Mouse (Mus musculus): Measurements from ENCODE around the gene Hdac11. TPM values are rescaled to one million over a fixed set of nuclear protein-coding genes. Genes with fewer than 3 reads are reported as not detected.
A peak's percentile ranks its signal among the peaks of the same experiment; 100 is the strongest.

Gene Hdac11
- total RNA-seq, 2 experiments from 2014 or later: 9.4 to 12.6 TPM

DNA sequence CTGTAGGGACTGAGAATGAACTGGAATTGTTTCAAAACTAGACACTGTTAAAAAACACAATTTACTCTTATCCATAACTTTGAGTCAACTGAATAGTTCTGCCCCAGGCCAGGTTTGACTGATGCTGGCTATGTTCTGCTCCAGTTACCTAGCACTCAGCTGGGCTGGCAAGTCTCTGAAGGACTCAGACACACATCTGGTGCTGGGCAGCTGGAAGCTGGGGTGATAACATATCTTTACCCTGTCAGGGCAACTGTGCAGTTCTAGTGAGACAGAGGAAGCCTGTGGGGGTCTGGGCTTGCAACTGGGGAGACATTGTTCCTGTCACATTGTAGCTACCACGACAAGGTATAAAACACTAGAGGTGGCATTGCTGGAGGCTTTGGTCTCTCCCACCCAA lies 25.6 kb upstream of the Hdac11 start:
- no peak for DNase-seq
- intact Hi-C loops (cut with DNase I): no loop called here

DNA sequence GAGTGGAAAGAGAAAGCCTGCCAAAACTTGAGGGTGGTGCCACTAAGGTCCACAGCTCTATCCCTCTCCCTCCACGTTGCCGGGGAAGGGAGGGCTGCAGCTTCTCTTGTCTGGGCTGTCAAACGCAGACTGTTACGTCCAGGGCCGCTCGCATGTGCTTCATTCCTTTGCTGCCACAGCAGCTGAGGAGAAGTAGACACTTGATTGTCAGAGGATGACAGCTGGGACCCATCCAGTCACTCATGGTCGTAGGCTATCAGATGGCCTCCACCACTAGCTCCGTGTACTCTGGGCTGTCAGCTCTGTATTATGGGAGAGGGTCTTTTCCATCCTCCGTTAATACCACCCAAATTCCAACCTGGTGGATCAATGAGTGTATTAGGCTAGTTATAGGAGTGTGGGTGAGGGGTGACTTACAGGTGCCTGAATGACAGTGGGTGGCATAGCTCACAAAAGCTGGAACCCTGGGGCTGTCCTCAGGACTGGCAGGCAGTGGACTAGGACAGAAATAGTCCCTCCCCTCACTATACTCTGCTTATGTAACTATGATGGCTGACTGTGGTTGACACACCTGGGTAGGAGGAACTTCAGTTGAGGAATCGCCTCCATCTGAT lies 19.0 kb upstream of the Hdac11 start:
- DNase-seq: no peak
- intact Hi-C loops (cut with DNase I): no loop called here

DNA sequence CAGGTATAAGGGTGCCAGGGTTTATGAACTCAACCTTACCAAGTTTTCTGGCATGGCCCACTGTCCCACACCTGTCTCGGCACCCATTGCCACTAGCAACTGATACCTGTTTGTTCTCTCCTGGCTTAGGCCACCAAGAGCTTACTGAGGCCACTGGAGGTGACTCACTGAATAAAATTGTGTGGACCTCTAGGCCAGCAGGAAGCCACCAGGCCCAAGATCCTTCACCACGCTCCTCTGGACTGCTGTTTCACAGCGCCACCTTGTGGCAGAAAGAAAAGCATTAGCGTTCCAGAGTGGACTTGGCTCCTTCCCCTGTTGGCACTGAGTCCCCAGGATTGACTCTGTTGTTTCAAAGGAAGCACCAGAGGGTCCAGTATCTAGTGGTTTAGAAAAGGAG lies 16.6 kb upstream of the Hdac11 start:
- DNase-seq: peak; percentile 84 to 91
- intact Hi-C loops (cut with DNase I): loop anchor here (1.0 kb wide), 3 partner anchors 81 to 403 kb away; no protein-coding TSS in a partner anchor

DNA sequence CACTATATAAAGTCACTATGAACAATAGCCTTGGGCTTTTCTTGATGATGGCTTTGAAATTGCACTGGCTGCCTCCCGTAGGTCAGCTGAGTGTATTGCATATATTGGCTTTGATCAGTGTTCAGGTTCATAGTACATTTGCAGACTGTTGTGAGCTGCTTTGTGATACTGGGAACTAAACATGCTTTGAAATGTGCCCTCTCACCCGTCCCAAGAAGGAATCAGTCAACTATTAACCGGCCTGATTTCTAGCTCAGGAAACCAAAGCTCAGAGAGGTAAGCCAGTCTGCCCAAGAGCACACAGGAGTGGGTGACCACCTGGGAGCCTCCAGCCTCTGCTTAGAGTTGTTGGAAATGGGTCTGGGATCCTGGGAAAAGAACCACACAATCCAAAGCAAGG lies 11.4 kb upstream of the Hdac11 start:
- DNase-seq: no peak
- intact Hi-C loops (cut with DNase I): no loop called here

DNA sequence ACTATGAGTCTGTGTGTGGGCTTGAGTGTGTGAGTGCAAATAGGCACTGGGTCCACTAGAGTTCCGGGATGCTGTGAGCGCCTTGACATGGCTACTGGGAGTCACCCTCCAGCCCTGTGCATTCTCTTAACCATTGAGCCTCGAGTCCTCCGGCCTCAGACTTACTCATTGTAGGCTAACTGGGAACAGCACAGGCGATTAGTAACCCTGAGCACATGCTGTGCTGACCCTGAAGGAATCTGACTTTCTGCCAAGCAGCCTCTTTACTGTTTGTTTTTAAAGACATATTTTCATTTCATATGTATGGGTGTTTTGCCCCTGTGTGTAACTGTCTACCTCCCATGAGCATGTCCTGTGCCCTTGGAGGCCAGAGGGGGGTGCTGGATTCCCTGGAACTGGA lies 10.9 kb upstream of the Hdac11 start:
- no peak for DNase-seq
- intact Hi-C loops (cut with DNase I): no loop called here

DNA sequence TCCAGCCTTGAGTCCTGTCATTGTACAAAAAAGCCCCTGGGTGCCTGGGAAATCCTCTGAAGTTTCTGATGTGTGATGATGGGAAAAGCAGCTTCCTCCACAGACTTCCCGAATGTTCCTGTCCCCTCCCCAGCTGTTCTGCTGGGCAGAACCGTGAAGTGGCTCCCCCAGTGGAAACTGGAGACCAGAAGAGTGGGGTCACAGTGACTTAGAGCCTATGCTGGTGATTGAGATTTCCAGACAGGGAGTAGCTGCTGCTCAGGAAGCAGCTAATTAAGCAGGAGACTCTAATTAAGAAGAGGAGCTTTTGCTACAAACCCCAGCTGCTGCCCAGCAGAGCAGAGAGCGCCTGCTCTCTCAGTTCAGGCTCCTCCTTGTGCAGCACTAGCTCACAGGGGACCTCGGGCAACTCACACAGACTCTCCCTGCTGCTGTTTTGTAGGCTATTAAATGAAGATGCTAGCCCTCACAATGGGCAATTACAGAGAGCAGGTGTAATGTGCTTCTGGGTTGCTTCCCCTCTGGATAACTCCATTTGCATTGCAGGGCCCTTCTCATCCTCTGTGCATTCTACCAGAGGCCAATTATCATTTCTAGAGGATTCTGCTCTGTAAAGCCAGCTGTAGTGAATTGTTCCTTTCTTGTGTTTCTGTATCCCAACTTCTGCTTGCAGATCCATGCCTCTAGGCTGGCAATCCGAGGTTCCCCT lies 9.9 kb upstream of the Hdac11 start:
- no peak for DNase-seq
- intact Hi-C loops (cut with DNase I): no loop called here

DNA sequence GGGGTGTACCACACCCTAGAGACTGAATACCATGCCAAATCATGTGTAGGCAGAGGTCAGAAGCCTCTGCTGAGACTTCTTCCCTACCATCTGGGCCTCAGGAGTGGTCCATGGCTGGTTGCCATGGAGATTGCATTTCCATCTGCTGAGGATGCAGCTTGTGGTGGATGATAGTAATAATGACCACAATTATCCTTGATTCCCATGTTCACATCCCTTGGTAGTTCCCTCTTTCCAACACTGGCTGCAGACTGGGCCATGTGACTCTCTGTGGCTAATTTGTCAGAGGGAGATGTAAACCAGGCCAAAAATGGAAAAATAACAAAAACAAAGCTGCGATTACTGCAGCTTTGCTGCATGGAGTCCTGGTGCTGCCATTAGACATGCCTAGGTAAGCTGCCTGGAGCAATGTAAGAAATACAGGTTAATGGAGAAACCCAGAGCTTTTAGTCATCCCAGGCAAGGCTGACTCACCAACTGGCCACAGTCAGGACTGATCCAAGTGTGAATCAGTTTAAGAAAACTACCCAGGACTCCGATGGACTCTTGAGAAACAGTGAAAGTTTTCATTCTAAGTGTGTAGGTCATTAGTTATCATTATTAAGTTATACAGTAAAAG lies 9.2 kb upstream of the Hdac11 start:
- intact Hi-C loops (cut with DNase I): no loop called here
- DNase-seq: no peak

DNA sequence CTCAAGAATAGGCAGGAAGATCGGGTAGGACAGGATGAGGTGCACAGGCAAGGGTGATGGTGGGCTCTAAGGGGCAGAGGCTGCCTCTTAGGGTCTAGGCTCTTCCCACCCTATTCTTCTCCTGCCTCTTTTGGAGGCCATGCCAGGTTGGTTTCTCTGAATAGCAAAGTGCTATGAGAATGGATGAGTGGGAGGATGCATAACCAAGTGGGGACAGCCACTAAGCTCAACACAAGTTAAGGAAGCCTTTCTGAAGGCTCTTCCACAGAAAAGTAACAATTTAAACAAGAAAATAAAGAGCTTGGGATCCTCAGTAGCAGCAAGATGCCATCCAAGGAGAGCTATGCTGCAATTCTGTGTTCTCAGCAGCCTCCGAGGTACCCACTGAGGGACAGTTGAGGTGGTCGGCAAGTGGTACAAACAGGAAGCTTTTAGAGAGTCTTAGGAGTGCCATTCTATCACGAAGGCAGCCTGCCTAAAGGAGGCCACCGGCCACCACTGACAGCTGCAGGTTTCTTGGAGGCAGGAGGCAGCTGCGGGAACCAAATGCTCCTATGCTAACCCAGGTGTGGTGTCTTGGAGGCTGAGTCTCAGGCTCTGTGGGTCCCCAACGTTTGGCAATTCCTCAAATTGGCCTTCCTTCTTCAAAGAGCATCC lies 3.4 kb upstream of the Hdac11 start:
- DNase-seq: no peak
- intact Hi-C loops (cut with DNase I): no loop called here

DNA sequence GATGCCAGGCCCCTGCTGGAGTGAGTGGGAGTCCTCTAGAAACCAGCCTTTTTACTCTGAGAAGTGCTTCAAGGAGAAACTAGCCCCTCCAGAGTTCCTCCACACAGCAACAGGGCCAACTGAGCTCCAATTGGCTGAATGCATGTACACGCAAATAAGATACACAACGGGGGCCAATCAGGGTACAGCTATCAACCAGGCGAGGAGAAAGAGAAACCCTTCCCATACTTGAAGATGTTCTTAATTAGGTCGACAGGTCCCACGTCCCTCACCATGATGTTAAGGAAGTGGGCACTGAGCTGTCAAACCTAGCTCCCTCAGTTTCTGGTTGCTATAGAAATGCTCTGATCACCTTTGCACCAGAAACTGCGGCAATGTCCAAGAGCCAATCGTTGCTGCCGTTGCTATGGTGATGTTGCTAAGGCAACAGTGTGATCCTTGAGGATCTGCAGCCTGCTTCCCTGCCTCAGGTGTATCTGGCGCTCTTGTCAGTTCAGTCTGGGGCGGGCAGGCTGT lies 2.9 kb upstream of the Hdac11 start:
- intact Hi-C loops (cut with DNase I): no loop called here
- DNase-seq: no peak

DNA sequence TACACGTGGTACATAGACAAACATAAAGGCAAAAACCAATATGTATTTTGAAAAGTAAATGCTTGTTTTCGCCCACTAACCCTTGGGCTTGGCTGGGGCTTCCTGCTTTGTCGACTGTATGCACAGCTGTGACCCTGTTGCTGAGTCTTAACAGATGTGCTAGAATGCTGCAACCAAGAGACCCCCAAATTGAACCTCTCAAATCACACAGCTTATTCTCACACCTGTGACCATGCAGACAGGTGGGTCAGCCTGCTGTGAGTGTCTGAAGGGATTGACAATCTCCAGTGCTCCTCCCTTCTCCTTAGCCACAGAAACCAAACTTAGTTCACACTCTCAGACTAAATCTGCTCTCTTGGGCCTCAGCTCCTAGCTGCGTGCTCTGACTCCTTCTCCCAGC lies 1.8 kb upstream of the Hdac11 start:
- intact Hi-C loops (cut with DNase I): no loop called here
- no peak for DNase-seq

DNA sequence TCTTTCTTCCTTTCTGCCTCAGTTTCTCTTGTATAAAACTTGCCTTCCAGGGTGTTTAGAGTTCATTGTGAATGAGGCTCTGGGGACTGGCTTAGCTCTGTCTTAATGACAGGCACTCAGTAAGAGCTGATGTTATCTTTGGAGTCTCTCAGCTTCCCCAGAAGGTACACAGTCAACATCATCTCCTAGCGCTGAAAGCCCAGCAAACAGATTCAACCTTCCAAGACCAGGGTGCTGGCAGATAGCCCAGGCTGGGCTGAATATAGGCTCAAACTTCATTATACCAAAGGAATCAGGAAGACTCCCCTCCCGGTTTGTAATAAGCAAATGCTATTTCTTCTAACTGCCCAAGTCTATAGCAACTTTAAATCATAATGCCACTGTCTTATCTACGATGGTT lies 1.2 kb upstream of the Hdac11 start:
- no peak for DNase-seq
- intact Hi-C loops (cut with DNase I): no loop called here

DNA sequence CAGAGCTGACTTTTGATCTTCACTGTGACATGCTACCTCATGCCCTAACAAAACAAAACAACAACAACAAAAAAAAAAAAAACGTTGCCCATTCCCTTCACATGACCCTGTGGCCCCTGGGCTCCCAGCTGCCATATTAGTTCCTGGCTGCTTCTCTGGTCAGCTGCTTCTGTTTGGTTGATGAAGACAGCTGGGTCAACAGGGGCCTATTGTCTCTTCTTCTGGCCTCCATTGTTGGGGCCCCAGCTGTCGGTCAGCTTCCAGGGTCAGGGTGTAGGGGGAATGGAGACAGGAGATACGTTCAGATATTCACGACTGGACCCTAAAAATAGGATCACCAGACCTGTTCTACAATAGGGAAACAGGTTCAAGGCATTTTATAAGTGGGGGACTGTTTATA lies 403 bp upstream of the Hdac11 start:
- DNase-seq: no peak
- intact Hi-C loops (cut with DNase I): no loop called here

DNA sequence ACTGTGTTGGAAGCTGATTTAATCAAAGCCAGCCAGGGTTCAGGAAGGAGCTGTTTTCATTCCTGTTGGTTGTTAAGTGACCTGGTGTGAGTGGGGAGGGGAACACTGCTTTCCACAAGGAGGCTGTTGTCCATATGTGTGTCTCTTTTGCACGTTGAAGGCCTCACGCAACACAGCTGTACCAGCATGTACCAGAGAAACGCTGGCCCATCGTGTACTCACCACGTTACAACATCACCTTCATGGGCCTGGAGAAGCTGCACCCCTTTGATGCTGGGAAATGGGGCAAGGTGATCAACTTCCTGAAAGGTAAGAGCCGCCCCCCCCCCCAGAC lies 739 bp downstream of the Hdac11 start:
- intact Hi-C loops (cut with DNase I): no loop called here
- DNase-seq: no peak

DNA sequence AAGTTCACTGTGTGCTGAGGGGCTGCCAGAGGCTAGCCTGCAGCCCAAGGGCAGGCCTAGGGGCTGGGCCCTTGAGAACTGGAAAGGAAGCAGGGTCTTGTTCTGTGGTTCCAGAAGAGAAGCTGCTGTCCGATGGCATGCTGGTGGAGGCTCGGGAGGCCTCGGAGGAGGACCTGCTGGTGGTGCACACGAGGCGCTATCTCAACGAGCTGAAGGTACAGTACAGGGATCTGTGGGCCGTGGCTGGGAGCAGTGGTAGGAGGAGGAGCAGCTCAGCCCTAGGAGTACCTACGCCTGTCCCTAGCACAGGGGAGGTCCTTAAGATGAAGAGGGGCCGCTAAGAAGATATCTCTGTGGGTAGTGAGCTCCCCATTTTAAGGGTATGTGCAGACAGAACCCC lies 2.6 kb downstream of the Hdac11 start:
- DNase-seq: no peak
- intact Hi-C loops (cut with DNase I): no loop called here

DNA sequence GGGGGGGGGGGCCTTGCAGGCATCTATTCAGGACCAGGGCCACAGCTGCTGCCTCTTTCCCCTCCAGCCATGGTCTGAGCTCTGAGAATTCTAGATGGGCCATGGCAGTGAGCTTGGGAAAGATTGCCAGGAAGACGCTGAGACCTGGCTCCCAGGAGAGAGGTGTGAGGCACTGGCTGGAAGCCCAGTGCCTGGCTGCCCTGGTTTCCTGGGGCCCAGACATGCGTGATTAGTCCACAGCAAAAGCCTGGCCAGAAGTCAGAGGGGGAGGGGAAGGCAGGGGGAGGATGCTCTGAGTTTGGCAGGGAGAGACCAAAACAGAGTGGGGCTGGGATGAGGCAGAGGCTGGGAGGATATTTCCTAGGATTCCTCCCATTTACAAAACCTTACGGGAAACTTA lies 3.9 kb downstream of the Hdac11 start:
- intact Hi-C loops (cut with DNase I): no loop called here
- DNase-seq: peak; percentile 57 to 67

DNA sequence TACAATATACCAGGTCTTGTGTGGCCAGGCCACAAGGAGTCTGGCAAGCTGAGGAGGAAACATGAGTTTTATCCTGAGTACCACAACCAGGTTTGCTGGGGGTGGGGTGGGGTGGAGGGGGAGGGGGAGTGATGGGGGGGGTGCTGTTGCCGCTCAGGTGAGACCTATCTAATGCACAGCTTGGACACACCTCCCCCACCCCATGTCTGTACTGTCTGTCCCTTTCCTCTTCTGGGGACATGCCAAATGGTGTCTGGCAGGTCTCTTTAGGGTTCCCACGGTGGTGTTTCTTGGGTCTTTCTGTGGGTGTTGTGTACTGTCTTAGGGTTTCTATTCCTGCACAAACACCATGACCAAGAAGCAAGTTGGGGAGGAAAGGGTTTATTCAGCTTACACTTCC lies 4.5 kb downstream of the Hdac11 start:
- intact Hi-C loops (cut with DNase I): no loop called here
- no peak for DNase-seq

DNA sequence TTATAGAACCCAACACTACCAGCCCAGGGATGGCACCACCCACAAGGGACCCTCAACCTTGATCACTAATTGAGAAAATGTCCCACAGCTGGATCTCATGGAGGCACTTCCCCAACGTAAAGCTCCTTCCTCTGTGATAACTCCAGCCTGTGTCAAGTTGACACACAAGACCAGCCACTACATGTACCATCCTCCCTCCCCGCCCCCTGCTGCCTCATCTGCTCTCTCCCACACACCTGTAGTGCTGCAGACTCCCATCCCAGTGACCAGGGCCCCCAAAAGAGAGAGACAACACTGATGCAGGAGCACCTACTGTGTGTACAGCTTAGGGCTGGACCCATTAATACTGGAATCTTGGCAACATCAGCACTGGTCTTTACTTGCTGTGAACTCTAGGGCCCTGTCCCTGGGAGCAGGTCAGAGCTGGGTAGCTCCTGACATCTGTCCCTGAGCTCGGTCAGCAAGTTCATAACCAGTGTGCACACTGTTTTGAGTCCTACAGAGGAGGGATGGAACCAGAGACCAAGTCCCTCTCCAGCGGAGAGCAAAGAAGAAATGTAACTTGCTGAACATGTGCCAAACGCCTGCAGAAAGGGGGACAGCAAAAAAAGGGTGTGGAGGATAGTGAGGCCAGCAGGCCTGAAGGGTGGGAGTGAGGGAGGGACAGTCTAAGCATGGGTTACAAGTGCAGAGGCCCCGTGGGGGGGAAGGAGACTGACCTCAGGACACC lies 5.2 kb downstream of the Hdac11 start:
- intact Hi-C loops (cut with DNase I): no loop called here
- no peak for DNase-seq

DNA sequence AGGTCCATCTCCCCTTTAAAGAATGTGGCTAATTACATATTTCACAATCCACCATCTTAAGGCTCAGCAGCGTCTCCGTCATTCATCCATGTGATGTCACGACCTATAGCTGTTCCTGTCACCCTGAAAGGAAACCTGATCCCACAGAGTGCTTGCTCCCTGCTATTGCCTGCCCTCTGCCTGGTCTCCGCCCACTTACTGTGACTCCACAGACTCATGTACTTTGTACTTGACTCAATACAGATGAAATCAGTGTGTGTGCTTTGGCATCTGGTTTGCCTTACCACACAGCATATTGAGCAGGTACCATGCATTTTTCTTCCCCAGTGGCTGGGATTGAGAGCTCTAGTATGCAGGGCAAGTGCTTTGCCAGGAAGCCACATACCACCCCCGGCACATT lies 5.8 kb downstream of the Hdac11 start:
- intact Hi-C loops (cut with DNase I): no loop called here
- DNase-seq: no peak

DNA sequence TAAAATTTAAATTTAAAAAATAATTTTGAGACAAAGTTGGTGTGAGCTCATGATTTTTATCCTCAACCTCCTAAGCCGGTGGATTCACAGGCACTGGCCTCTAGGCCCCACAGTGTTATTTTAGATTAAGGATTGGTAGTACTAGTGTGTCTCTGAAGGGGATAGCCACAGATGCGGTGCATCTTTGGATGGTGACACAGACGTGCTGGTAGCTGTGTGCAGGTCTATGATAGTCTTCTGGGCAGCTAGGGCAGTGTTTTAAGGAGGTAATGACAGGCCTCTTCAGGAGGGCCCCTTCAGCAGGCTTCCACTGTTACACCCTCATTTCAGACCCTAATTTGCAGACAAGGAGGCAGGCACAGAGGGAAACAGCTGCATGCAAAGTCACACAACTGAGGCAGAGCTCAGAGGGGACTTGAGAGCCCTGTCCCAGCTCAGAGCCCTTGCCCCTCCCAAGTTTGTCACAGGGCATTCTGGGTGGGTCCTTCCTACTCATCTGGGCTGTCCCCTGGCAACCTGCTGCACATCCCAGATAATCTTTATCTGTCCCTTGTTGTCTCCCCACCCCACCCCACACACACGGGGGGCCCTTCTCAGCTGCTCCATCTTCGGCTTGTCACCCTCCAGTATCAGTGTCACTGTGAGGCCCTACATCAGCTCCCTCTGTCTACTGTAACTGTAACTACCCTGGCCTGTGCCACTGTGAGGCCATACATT lies 6.9 kb downstream of the Hdac11 start:
- intact Hi-C loops (cut with DNase I): no loop called here
- no peak for DNase-seq

DNA sequence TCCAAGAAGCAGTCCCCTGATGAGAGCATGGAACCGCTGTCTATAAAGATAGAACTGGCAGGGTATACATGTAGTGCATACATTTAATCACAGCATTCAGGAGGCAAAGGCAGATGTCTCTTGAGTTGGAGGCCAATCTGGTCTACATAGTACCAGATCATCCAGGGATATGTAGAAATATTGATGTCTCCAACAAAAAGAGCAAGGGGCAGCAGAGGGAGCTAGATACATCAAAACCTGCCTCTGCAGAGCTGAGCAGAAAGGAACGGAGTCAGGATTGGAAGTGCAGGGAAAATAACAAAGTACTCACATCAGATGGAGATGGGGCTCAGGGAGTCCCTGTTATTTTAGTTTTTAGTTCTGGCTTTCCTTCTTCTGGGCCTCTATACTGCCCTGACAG lies 8.1 kb downstream of the Hdac11 start:
- intact Hi-C loops (cut with DNase I): no loop called here
- no peak for DNase-seq
